9 mouse cellular contexts compared by ENCODE assay signal in genomic region chr1:75289376-75289775, GRCm38 (mm10). TPM values are rescaled to one million over a fixed set of nuclear protein-coding genes. Genes with fewer than 3 reads are reported as not detected.
DNase-seq lines count a peak whose midpoint lies in the region; ATAC-seq lines count a peak whose summit lies in the region.
"Had no signal": no experiment of that assay in that cellular context is flagged by ENCODE, and none has a peak within 500 bp of the region (broad histone marks: within the 10 kb centered on the region; RNA-seq: fewer than 3 reads in every experiment).

No protein-coding gene starts in this region.

- no peak overlapping the region for H3K4me3 ChIP-seq in forebrain, embryonic 16.5 days (replicated peaks; ENCODE audit: low read length)
- H3K4me3 ChIP-seq: gastrocnemius, adult 2 months; limb, embryonic 15.5 days had no signal

- no peaks in the 10 kb centered on the region for H3K36me3 ChIP-seq in forebrain, embryonic 16.5 days (ENCODE audit: control insufficient read depth, insufficient read depth)
- H3K36me3 ChIP-seq: limb, embryonic 15.5 days had no signal

- peak; percentile 24 to 39 for DNase-seq in right cerebral cortex, adult 2 months (ENCODE audit: low spot score in 2 of 2)
- DNase-seq in right cerebral cortex, postnatal 25 days, result no peak
- DNase-seq in layer of hippocampus, postnatal 10 days (ENCODE audit: low spot score in 2 of 2), result peak; percentile 43 to 51
- DNase-seq in right cerebral cortex, postnatal 4 days, result peak; percentile 28
- no peak for DNase-seq in adrenal gland, postnatal 10 days
- DNase-seq in testis, postnatal 14 days (ENCODE audit: low spot score), result no peak
- DNase-seq: gastrocnemius, adult 2 months had no signal

- H3K9me3 ChIP-seq in forebrain, embryonic 16.5 days (ENCODE audit: control insufficient read depth, low read length), result no peaks in the 10 kb centered on the region
- H3K9me3 ChIP-seq: limb, embryonic 15.5 days had no signal

- H3K4me2 ChIP-seq in forebrain, embryonic 16.5 days (ENCODE audit: low read length), result no peak overlapping the region
- H3K4me2 ChIP-seq: limb, embryonic 15.5 days had no signal

- peak; percentile 93 for ATAC-seq in forebrain, embryonic 16.5 days

- H3K9ac ChIP-seq in forebrain, embryonic 16.5 days (replicated peaks; ENCODE audit: low read depth, low read length), result no peak overlapping the region
- H3K9ac ChIP-seq: limb, embryonic 15.5 days had no signal

- WGBS in forebrain, embryonic 16.5 days, result 3% methylated on average over 7 of the region's 7 CpGs

- H3K4me1 ChIP-seq in forebrain, embryonic 16.5 days (replicated peaks; ENCODE audit: control insufficient read depth, insufficient read depth, low read length), result peaks cover 17% of the 10 kb centered on the region

- H3K27me3 ChIP-seq in forebrain, embryonic 16.5 days (replicated peaks; ENCODE audit: control insufficient read depth, insufficient read depth, low read length), result no peaks in the 10 kb centered on the region

- H3K27ac ChIP-seq in forebrain, embryonic 16.5 days (ENCODE audit: low read length), result peak overlapping the region; percentile 45; the same call in 1 of the 2 replicates
- H3K27ac ChIP-seq: gastrocnemius, adult 2 months; limb, embryonic 15.5 days had no signal

RNA-seq across cellular contexts. Expression of gene Resp18, which starts 11.2 kb away (rescaled TPM):
- 29.3 and 76.1 TPM in 2 replicates for polyA plus RNA-seq in forebrain, embryonic 16.5 days (2015; fragmentation: Nextera tagmentation; extraction: Ambion mirVana)
- 100 to 1,000 TPM; 108 to 111 TPM for total RNA-seq in layer of hippocampus, postnatal 10 days (2021)
- total RNA-seq in adrenal gland, postnatal 10 days (2021), result 100 to 1,000 TPM; 103 to 109 TPM
- total RNA-seq: gastrocnemius, adult 2 months had no signal

RNA-seq across cellular contexts. Expression of gene Ptprn, which starts 25.1 kb away (rescaled TPM):
- 6.1 and 10.7 TPM in 2 replicates for polyA plus RNA-seq in forebrain, embryonic 16.5 days (2015; fragmentation: Nextera tagmentation; extraction: Ambion mirVana)
- 100 to 1,000 TPM; 238 to 251 TPM for total RNA-seq in layer of hippocampus, postnatal 10 days (2021)
- 10 to 100 TPM; 47.9 to 50.3 TPM for total RNA-seq in adrenal gland, postnatal 10 days (2021)
- total RNA-seq: gastrocnemius, adult 2 months had no signal

RNA-seq across cellular contexts. Expression of gene Dnpep, which starts 28.4 kb away (rescaled TPM):
- 146 and 150 TPM in 2 replicates for polyA plus RNA-seq in forebrain, embryonic 16.5 days (2015; fragmentation: Nextera tagmentation; extraction: Ambion mirVana)
- 10 to 100 TPM; 59.7 to 66.2 TPM for total RNA-seq in layer of hippocampus, postnatal 10 days (2021)
- total RNA-seq in adrenal gland, postnatal 10 days (2021), result 100 to 1,000 TPM; 103 to 106 TPM

RNA-seq across cellular contexts. Expression of gene Dnajb2, which starts 53.2 kb away (rescaled TPM):
- polyA plus RNA-seq in forebrain, embryonic 16.5 days (2015; fragmentation: Nextera tagmentation; extraction: Ambion mirVana), result 51.5 and 59.3 TPM in 2 replicates
- total RNA-seq in layer of hippocampus, postnatal 10 days (2021), result 10 to 100 TPM; 52.9 to 60.9 TPM
- total RNA-seq in adrenal gland, postnatal 10 days (2021), result 10 to 100 TPM; 40.5 to 45.1 TPM

RNA-seq across cellular contexts. Expression of gene A630095N17Rik, which starts 57.5 kb away (rescaled TPM):
- not detected in 2 replicates for polyA plus RNA-seq in forebrain, embryonic 16.5 days (2015; fragmentation: Nextera tagmentation; extraction: Ambion mirVana)
- not detected for total RNA-seq in layer of hippocampus, postnatal 10 days (2021)
- not detected for total RNA-seq in adrenal gland, postnatal 10 days (2021)
- total RNA-seq: gastrocnemius, adult 2 months had no signal
- polyA plus RNA-seq: limb, embryonic 15.5 days had no signal

Comparison
In these comparisons a context has a peak if more than half of its experiments do, and no peak if none do; other contexts are left out.
1. DNase-seq: peak in right cerebral cortex, adult 2 months (2 of 2), layer of hippocampus, postnatal 10 days (2 of 2) and right cerebral cortex, postnatal 4 days (single experiment); none in right cerebral cortex, postnatal 25 days (single experiment), adrenal gland, postnatal 10 days (single experiment) and testis, postnatal 14 days (single experiment).
2. RNA of gene Ptprn, which starts 25.1 kb away (total RNA-seq): 238 to 251 TPM in layer of hippocampus, postnatal 10 days; 47.9 to 50.3 TPM in adrenal gland, postnatal 10 days; every median in the first group is over 4 times any median in the second.